21 mouse cellular contexts compared by ENCODE assay signal in the genomic region with DNA sequence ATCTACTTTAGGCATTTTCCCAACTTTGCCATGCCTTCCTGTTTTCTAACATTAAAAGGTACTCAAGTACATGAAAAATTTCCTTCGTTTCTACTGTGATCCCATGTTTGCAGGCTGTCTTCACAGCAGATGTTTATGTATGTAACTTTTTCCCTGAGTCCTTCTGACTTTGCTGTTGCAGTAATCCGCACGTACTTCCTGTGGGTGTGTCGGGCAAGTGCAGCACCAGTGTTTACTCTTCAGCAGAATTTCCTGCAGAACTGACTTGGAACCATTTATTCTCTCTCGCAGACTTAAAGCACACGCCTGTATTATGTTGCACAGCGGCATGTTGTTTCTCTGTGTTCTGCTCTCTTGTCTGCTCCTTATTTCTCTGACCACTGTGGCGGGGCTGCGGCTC.
"Had no signal": no experiment of that assay in that cellular context is flagged by ENCODE, and none has a peak within 500 bp of the region (broad histone marks: within the 10 kb centered on the region; RNA-seq: fewer than 3 reads in every experiment).

No protein-coding gene starts in this region.

- H3K9ac ChIP-seq: intestine, embryonic 15.5 days; kidney, embryonic 15.5 days; liver, embryonic 13.5 days; lung, embryonic 15.5 days; midbrain, embryonic 15.5 days; neural tube, embryonic 12.5 days; neural tube, embryonic 15.5 days; stomach, embryonic 15.5 days had no signal

- H3K27ac ChIP-seq: intestine, embryonic 15.5 days; kidney, embryonic 15.5 days; layer of hippocampus, adult 2 months; left cerebral cortex, adult 2 months; liver, embryonic 13.5 days; lung, embryonic 15.5 days; midbrain, embryonic 15.5 days; neural tube, embryonic 12.5 days; neural tube, embryonic 15.5 days; stomach, embryonic 15.5 days had no signal

- H3K27me3 ChIP-seq: stomach, embryonic 15.5 days had no signal

- DNase-seq: kidney, adult 11 months; kidney, adult 8-10 months; kidney, postnatal 10 days; kidney, postnatal 36 days; layer of hippocampus, postnatal 36 days; liver, embryonic 13.5 days; right cerebral cortex, adult 18-20 months; right cerebral cortex, postnatal 25 days; spleen, adult 18-20 months; thymus, adult 18-20 months; thymus, postnatal 36 days had no signal

- H3K9me3 ChIP-seq: intestine, embryonic 15.5 days; kidney, embryonic 15.5 days; liver, embryonic 13.5 days; lung, embryonic 15.5 days; midbrain, embryonic 15.5 days; neural tube, embryonic 12.5 days; neural tube, embryonic 15.5 days; stomach, embryonic 15.5 days had no signal

- H3K4me3 ChIP-seq: intestine, embryonic 15.5 days; kidney, embryonic 15.5 days; layer of hippocampus, adult 2 months; left cerebral cortex, adult 2 months; liver, embryonic 13.5 days; lung, embryonic 15.5 days; midbrain, embryonic 15.5 days; neural tube, embryonic 12.5 days; neural tube, embryonic 15.5 days; stomach, embryonic 15.5 days had no signal

- H3K36me3 ChIP-seq: intestine, embryonic 15.5 days; kidney, embryonic 15.5 days; liver, embryonic 13.5 days; lung, embryonic 15.5 days; midbrain, embryonic 15.5 days; neural tube, embryonic 12.5 days; neural tube, embryonic 15.5 days; stomach, embryonic 15.5 days had no signal

- H3K4me2 ChIP-seq: intestine, embryonic 15.5 days; kidney, embryonic 15.5 days; liver, embryonic 13.5 days; lung, embryonic 15.5 days; midbrain, embryonic 11.5 days; midbrain, embryonic 15.5 days; neural tube, embryonic 12.5 days; neural tube, embryonic 15.5 days; stomach, embryonic 15.5 days had no signal

- ATAC-seq: intestine, embryonic 15.5 days; midbrain, embryonic 15.5 days had no signal

- H3K4me1 ChIP-seq: liver, embryonic 13.5 days had no signal
